Mouse (Mus musculus): Measurements from ENCODE around the gene Bbs9. TPM values are rescaled to one million over a fixed set of nuclear protein-coding genes. Genes with fewer than 3 reads are reported as not detected.
A peak's percentile ranks its signal among the peaks of the same experiment; 100 is the strongest.
"Not testable (repeated sequence)": the region's sequence is repeated elsewhere in the genome, so short reads cannot be mapped to it uniquely, and the experiment has no call there.

Bbs9 gene
- polyA plus RNA-seq, 1 experiment from 2014 or later: 5.8 TPM

GRCm38 (mm10) chr9:22708970-22709726, 233.6 kb downstream of the Bbs9 start:
- no peak overlapping the region for H3K9ac ChIP-seq (ENCODE audit: low read length)
- DNase-seq (ENCODE audit: low spot score): peak; percentile 77
- H3K4me3 ChIP-seq (ENCODE audit: low read depth, low read length): no peak overlapping the region
- no peak for TF ChIP-seq EP300 (optimal IDR thresholded peaks at IDR 0.05)
- peak; percentile 86 for TF ChIP-seq CTCF (IDR thresholded peaks at IDR 0.05; ENCODE audit: low read depth)
- no peak overlapping the region for H3K27ac ChIP-seq (replicated peaks)
- H3K9me3 ChIP-seq (ENCODE audit: control insufficient read depth, low read length): no peaks in the 10 kb centered on the region
- H3K4me2 ChIP-seq (replicated peaks; ENCODE audit: low read depth): no peak overlapping the region
- peak; percentile 79 for ATAC-seq (ENCODE audit: low FRiP score, low TSS enrichment)
- no peaks in the 10 kb centered on the region for H3K36me3 ChIP-seq (ENCODE audit: control insufficient read depth, insufficient read depth, low read length)
- WGBS: 42% methylated on average over 19 of the region's 19 CpGs
- no peaks in the 10 kb centered on the region for H3K27me3 ChIP-seq (ENCODE audit: control insufficient read depth, insufficient read depth, low read length)
- H3K4me1 ChIP-seq (replicated peaks; ENCODE audit: control insufficient read depth, insufficient read depth): no peaks in the 10 kb centered on the region

GRCm38 (mm10) chr9:22710032-22710431, 234.5 kb downstream of the Bbs9 start:
- TF ChIP-seq CTCF (IDR thresholded peaks at IDR 0.05; ENCODE audit: low read depth) (peak; percentile 74), EP300 (optimal IDR thresholded peaks at IDR 0.05) (no peak)
- DNase-seq (ENCODE audit: low spot score) (no peak), ATAC-seq (ENCODE audit: low FRiP score, low TSS enrichment) (no peak)
- Histone ChIP-seq H3K4me3 (ENCODE audit: low read depth, low read length) (no peak overlapping the region), H3K27ac (replicated peaks) (no peak overlapping the region), H3K36me3 (ENCODE audit: control insufficient read depth, insufficient read depth, low read length) (no peaks in the 10 kb centered on the region), H3K9me3 (ENCODE audit: control insufficient read depth, low read length) (no peaks in the 10 kb centered on the region), H3K4me2 (replicated peaks; ENCODE audit: low read depth) (no peak overlapping the region), H3K9ac (ENCODE audit: low read length) (no peak overlapping the region), H3K4me1 (replicated peaks; ENCODE audit: control insufficient read depth, insufficient read depth) (no peaks in the 10 kb centered on the region), H3K27me3 (ENCODE audit: control insufficient read depth, insufficient read depth, low read length) (no peaks in the 10 kb centered on the region)
- WGBS: 61% methylated on average over 7 of the region's 7 CpGs

GRCm38 (mm10) chr9:22711339-22711738, 235.8 kb downstream of the Bbs9 start:
- Histone ChIP-seq H3K36me3 (ENCODE audit: control insufficient read depth, insufficient read depth, low read length) (no peaks in the 10 kb centered on the region), H3K4me1 (replicated peaks; ENCODE audit: control insufficient read depth, insufficient read depth) (no peaks in the 10 kb centered on the region), H3K9ac (ENCODE audit: low read length) (no peak overlapping the region), H3K9me3 (ENCODE audit: control insufficient read depth, low read length) (no peaks in the 10 kb centered on the region), H3K4me3 (ENCODE audit: low read depth, low read length) (no peak overlapping the region), H3K4me2 (replicated peaks; ENCODE audit: low read depth) (no peak overlapping the region), H3K27me3 (ENCODE audit: control insufficient read depth, insufficient read depth, low read length) (no peaks in the 10 kb centered on the region), H3K27ac (replicated peaks) (no peak overlapping the region)
- no peak for TF ChIP-seq EP300 (optimal IDR thresholded peaks at IDR 0.05)
- TF ChIP-seq CTCF (IDR thresholded peaks at IDR 0.05; ENCODE audit: low read depth): no peak
- DNase-seq (ENCODE audit: low spot score) (no peak), ATAC-seq (ENCODE audit: low FRiP score, low TSS enrichment) (no peak)
- WGBS: 88% methylated on average over 2 of the region's 2 CpGs

GRCm38 (mm10) chr9:22712743-22713142, 237.2 kb downstream of the Bbs9 start:
- no peak for ATAC-seq (ENCODE audit: low FRiP score, low TSS enrichment)
- Histone ChIP-seq H3K4me2 (replicated peaks; ENCODE audit: low read depth) (no peak overlapping the region), H3K9me3 (ENCODE audit: control insufficient read depth, low read length) (no peaks in the 10 kb centered on the region), H3K36me3 (ENCODE audit: control insufficient read depth, insufficient read depth, low read length) (no peaks in the 10 kb centered on the region), H3K27ac (replicated peaks) (no peak overlapping the region), H3K9ac (ENCODE audit: low read length) (no peak overlapping the region), H3K4me3 (ENCODE audit: low read depth, low read length) (no peak overlapping the region), H3K4me1 (replicated peaks; ENCODE audit: control insufficient read depth, insufficient read depth) (no peaks in the 10 kb centered on the region), H3K27me3 (ENCODE audit: control insufficient read depth, insufficient read depth, low read length) (no peaks in the 10 kb centered on the region)
- DNase-seq (ENCODE audit: low spot score): no peak
- WGBS: 63% methylated on average over 3 of the region's 3 CpGs
- TF ChIP-seq CTCF (IDR thresholded peaks at IDR 0.05; ENCODE audit: low read depth) (no peak), EP300 (optimal IDR thresholded peaks at IDR 0.05) (no peak)

GRCm38 (mm10) chr9:22713286-22713685, 237.8 kb downstream of the Bbs9 start:
- WGBS: 58% methylated on average over 4 of the region's 4 CpGs
- H3K4me2 ChIP-seq (replicated peaks; ENCODE audit: low read depth); H3K4me1 ChIP-seq (replicated peaks; ENCODE audit: control insufficient read depth, insufficient read depth); H3K9me3 ChIP-seq (ENCODE audit: control insufficient read depth, low read length); ATAC-seq (ENCODE audit: low FRiP score, low TSS enrichment); H3K9ac ChIP-seq (ENCODE audit: low read length); H3K4me3 ChIP-seq (ENCODE audit: low read depth, low read length); H3K27me3 ChIP-seq (ENCODE audit: control insufficient read depth, insufficient read depth, low read length); H3K27ac ChIP-seq (replicated peaks); H3K36me3 ChIP-seq (ENCODE audit: control insufficient read depth, insufficient read depth, low read length): not testable (repeated sequence)
- peak; percentile 59 for DNase-seq (ENCODE audit: low spot score)
- TF ChIP-seq CTCF (IDR thresholded peaks at IDR 0.05; ENCODE audit: low read depth): peak; percentile 70

GRCm38 (mm10) chr9:22717583-22717982, 242.1 kb downstream of the Bbs9 start:
- WGBS: 91% methylated on average over 4 of the region's 4 CpGs
- TF ChIP-seq CTCF (IDR thresholded peaks at IDR 0.05; ENCODE audit: low read depth): no peak
- no peak for TF ChIP-seq EP300 (optimal IDR thresholded peaks at IDR 0.05)
- Histone ChIP-seq H3K27me3 (ENCODE audit: control insufficient read depth, insufficient read depth, low read length) (no peaks in the 10 kb centered on the region), H3K27ac (replicated peaks) (no peak overlapping the region), H3K4me2 (replicated peaks; ENCODE audit: low read depth) (no peak overlapping the region), H3K9ac (ENCODE audit: low read length) (no peak overlapping the region), H3K36me3 (ENCODE audit: control insufficient read depth, insufficient read depth, low read length) (no peaks in the 10 kb centered on the region), H3K4me1 (replicated peaks; ENCODE audit: control insufficient read depth, insufficient read depth) (no peaks in the 10 kb centered on the region), H3K4me3 (ENCODE audit: low read depth, low read length) (no peak overlapping the region), H3K9me3 (ENCODE audit: control insufficient read depth, low read length) (no peaks in the 10 kb centered on the region)
- no peak for DNase-seq (ENCODE audit: low spot score)
- no peak for ATAC-seq (ENCODE audit: low FRiP score, low TSS enrichment)
